Mouse (Mus musculus): ENCODE measurements at regions not wholly inside any gene's neighbourhood (a gene's known extent, or its start where the extent isn't known, plus 50 kb on each side); places are given as distances from the start of the nearest gene placed in this dataset.
A peak's percentile ranks its signal among the peaks of the same experiment; 100 is the strongest.

- no peak for DNase-seq
Observed at GRCm38 (mm10) chr2:159565255-159565654, 768.7 kb downstream of the Gm826 start.

- no peak for DNase-seq
Observed at GRCm38 (mm10) chr2:159565921-159566320, 768.0 kb downstream of the Gm826 start.

- peak; percentile 75 for DNase-seq
Observed at GRCm38 (mm10) chr2:159566461-159566860, 767.5 kb downstream of the Gm826 start.

- no peak for DNase-seq
Observed at GRCm38 (mm10) chr2:159568391-159568790, 765.6 kb downstream of the Gm826 start.

- no peak for DNase-seq
Observed at GRCm38 (mm10) chr2:159571862-159572261, 762.1 kb downstream of the Gm826 start.

GRCm38 (mm10) chr2:159575271-159575670 lies 758.7 kb downstream of the Gm826 start:
- DNase-seq: no peak

GRCm38 (mm10) chr2:159583103-159583502 lies 750.9 kb downstream of the Gm826 start:
- DNase-seq: no peak

- no peak for DNase-seq
Observed at GRCm38 (mm10) chr2:159584641-159585040, 749.3 kb downstream of the Gm826 start.

GRCm38 (mm10) chr2:159586697-159587473 lies 747.1 kb downstream of the Gm826 start:
- no peak for DNase-seq

- no peak for DNase-seq
Observed at GRCm38 (mm10) chr2:159591396-159592124, 742.4 kb downstream of the Gm826 start.

GRCm38 (mm10) chr2:159592841-159593240 lies 741.1 kb downstream of the Gm826 start:
- no peak for DNase-seq

- no peak for DNase-seq
Observed at GRCm38 (mm10) chr2:159596285-159596684, 737.7 kb downstream of the Gm826 start.

GRCm38 (mm10) chr2:159598080-159598479 lies 735.9 kb downstream of the Gm826 start:
- no peak for DNase-seq

GRCm38 (mm10) chr2:159607191-159607590 lies 726.8 kb downstream of the Gm826 start:
- DNase-seq: no peak

- DNase-seq: no peak
Observed at GRCm38 (mm10) chr2:159610451-159610850, 723.5 kb downstream of the Gm826 start.

GRCm38 (mm10) chr2:159616685-159617084 lies 717.3 kb downstream of the Gm826 start:
- no peak for DNase-seq

GRCm38 (mm10) chr2:159621261-159621660 lies 712.7 kb downstream of the Gm826 start:
- DNase-seq: no peak

- no peak for DNase-seq
Observed at GRCm38 (mm10) chr2:159622141-159622669, 711.8 kb downstream of the Gm826 start.

- no peak for DNase-seq
Observed at GRCm38 (mm10) chr2:159625306-159625705, 708.7 kb downstream of the Gm826 start.

GRCm38 (mm10) chr2:159645861-159646260 lies 688.1 kb downstream of the Gm826 start:
- DNase-seq: peak; percentile 56

- peak; percentile 9 for DNase-seq
Observed at GRCm38 (mm10) chr2:159646595-159646994, 687.4 kb downstream of the Gm826 start.

- DNase-seq: no peak
Observed at GRCm38 (mm10) chr2:159652243-159652642, 681.7 kb downstream of the Gm826 start.

GRCm38 (mm10) chr2:159676845-159677244 lies 657.1 kb downstream of the Gm826 start:
- no peak for DNase-seq

- DNase-seq: no peak
Observed at GRCm38 (mm10) chr2:159680641-159681040, 653.3 kb downstream of the Gm826 start.
